Comparison of ENCODE assay signal across 12 mouse cellular contexts in the genomic region with DNA sequence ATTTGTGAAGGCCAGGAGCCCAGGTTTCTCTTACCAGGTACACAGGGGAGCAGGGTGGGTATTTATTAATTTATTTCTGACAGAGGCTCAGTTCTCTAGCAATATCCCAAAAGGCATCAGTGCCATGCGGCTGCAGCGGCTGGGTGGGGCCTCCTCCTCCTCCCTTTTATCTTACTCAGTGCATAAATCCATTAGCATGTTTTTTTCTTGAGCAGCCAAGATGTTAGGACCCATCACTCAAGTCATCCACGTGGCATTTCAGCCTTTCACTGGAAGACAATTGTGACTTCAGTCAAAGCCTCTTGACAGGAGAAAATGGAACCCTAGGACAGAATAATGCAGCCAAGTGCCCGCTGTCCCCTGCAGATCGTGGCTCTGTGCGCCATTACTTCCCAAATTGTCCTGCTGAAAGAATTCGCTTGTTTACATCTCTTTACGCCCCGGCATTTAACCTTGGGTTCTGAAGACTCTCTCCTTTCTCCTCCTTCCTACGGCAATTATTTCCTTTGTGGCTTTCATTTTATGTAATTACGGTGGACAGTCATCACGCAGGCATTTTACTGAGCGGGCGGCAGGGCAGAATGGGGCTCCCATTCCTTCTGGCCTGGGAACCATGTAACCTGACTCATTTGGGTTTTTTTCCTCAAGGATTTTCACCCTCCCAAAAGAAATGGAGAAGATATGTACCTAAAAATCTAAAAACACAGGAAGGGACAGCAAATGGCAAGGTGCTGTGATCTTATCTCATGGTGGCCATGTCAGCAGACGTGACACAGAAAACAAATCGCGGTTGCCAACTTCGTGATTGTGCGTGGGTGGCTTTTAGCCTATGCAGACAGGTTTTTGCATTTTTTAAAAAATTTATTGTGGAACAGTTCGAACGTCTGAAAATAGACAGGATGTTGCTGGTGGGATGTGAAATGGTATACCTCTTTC.
A peak's percentile ranks its signal among the peaks of the same experiment; 100 is the strongest.
DNase-seq lines count a peak whose midpoint lies in the region; ATAC-seq and TF ChIP-seq lines count a peak whose summit lies in the region.
"Had no signal": no experiment of that assay in that cellular context is flagged by ENCODE, and none has a peak within 500 bp of the region (broad histone marks: within the 10 kb centered on the region; RNA-seq: fewer than 3 reads in every experiment).

No protein-coding gene starts in this region.

- H3K4me2 ChIP-seq in hindbrain, postnatal 0 days (ENCODE audit: low read depth, low read length) = no peak overlapping the region
- H3K4me2 ChIP-seq in hindbrain, embryonic 14.5 days (replicated peaks) = peak overlapping the region; percentile 10
- H3K4me2 ChIP-seq: embryonic facial prominence, embryonic 12.5 days; midbrain, embryonic 12.5 days had no signal

- H3K27me3 ChIP-seq in hindbrain, embryonic 10.5 days (ENCODE audit: insufficient read depth, poor library complexity, severe bottlenecking) = peaks cover 51% of the 10 kb centered on the region
- no peaks in the 10 kb centered on the region for H3K27me3 ChIP-seq in hindbrain, postnatal 0 days (ENCODE audit: insufficient read depth, low read length)
- no peaks in the 10 kb centered on the region for H3K27me3 ChIP-seq in hindbrain, embryonic 14.5 days (ENCODE audit: control insufficient read depth, insufficient read depth, low read length)
- H3K27me3 ChIP-seq in cerebellum, adult 2 months (ENCODE audit: control insufficient read depth, insufficient read depth, low read length) = no peaks in the 10 kb centered on the region; the same call in 1 of the 2 replicates
- H3K27me3 ChIP-seq: embryonic facial prominence, embryonic 12.5 days had no signal

- no peaks in the 10 kb centered on the region for H3K36me3 ChIP-seq in hindbrain, embryonic 10.5 days
- no peaks in the 10 kb centered on the region for H3K36me3 ChIP-seq in hindbrain, postnatal 0 days (ENCODE audit: insufficient read depth, low read length)
- no peaks in the 10 kb centered on the region for H3K36me3 ChIP-seq in hindbrain, embryonic 14.5 days (replicated peaks; ENCODE audit: control insufficient read depth, insufficient read depth)
- H3K36me3 ChIP-seq: embryonic facial prominence, embryonic 12.5 days; midbrain, embryonic 12.5 days had no signal

- DNase-seq in hindbrain, embryonic 10.5 days (ENCODE audit: low spot score) = peak; percentile 14
- DNase-seq in hindbrain, postnatal 0 days (ENCODE audit: low spot score) = no peak
- peak; percentile 59 for DNase-seq in right cerebral cortex, adult 18-20 months
- DNase-seq in right cerebral cortex, postnatal 4 days = no peak
- DNase-seq in hindbrain, embryonic 14.5 days (ENCODE audit: low spot score) = no peak
- DNase-seq in adipocyte (ENCODE audit: low spot score) = no peak
- DNase-seq in gastrocnemius, postnatal 10 days = no peak
- DNase-seq in cerebellum, adult 2 months = no peak

- H3K9me3 ChIP-seq in hindbrain, embryonic 10.5 days = no peaks in the 10 kb centered on the region
- no peaks in the 10 kb centered on the region for H3K9me3 ChIP-seq in hindbrain, postnatal 0 days (ENCODE audit: low read length)
- no peaks in the 10 kb centered on the region for H3K9me3 ChIP-seq in hindbrain, embryonic 14.5 days (ENCODE audit: control insufficient read depth, low read length)
- H3K9me3 ChIP-seq: embryonic facial prominence, embryonic 12.5 days; midbrain, embryonic 12.5 days had no signal

- TF ChIP-seq POLR2A in cerebellum, adult 2 months (IDR thresholded peaks at IDR 0.05; ENCODE audit: borderline replicate concordance, insufficient read depth, low read length) = no peak

- peaks cover 17% of the 10 kb centered on the region for H3K4me1 ChIP-seq in hindbrain, embryonic 10.5 days (replicated peaks)
- no peaks in the 10 kb centered on the region for H3K4me1 ChIP-seq in hindbrain, postnatal 0 days (ENCODE audit: insufficient read depth, low read length)
- peaks cover 6% of the 10 kb centered on the region; the same call in 1 of the 2 replicates for H3K4me1 ChIP-seq in hindbrain, embryonic 14.5 days (replicated peaks; ENCODE audit: control insufficient read depth, insufficient read depth, low read length)
- H3K4me1 ChIP-seq in cerebellum, adult 2 months (ENCODE audit: control insufficient read depth, insufficient read depth, low read length) = no peaks in the 10 kb centered on the region
- H3K4me1 ChIP-seq: embryonic facial prominence, embryonic 12.5 days had no signal

- no peak overlapping the region for H3K27ac ChIP-seq in hindbrain, embryonic 10.5 days
- H3K27ac ChIP-seq in hindbrain, postnatal 0 days = no peak overlapping the region
- H3K27ac ChIP-seq in hindbrain, embryonic 14.5 days = no peak overlapping the region
- H3K27ac ChIP-seq in cerebellum, adult 2 months (ENCODE audit: insufficient read depth, low read length) = no peak overlapping the region
- H3K27ac ChIP-seq: embryonic facial prominence, embryonic 12.5 days; layer of hippocampus, adult 2 months; midbrain, embryonic 12.5 days had no signal

- ATAC-seq in hindbrain, postnatal 0 days = no peak
- ATAC-seq in hindbrain, embryonic 14.5 days (ENCODE audit: low FRiP score) = 0 out of 2 replicates have a peak, but pooled peaks have one; percentile 17
- ATAC-seq: intestine, postnatal 0 days had no signal

- no peak overlapping the region for H3K9ac ChIP-seq in hindbrain, postnatal 0 days (replicated peaks; ENCODE audit: low read length)
- H3K9ac ChIP-seq in hindbrain, embryonic 14.5 days = no peak overlapping the region
- H3K9ac ChIP-seq: embryonic facial prominence, embryonic 12.5 days; midbrain, embryonic 12.5 days had no signal

- TF ChIP-seq CTCF in hindbrain, postnatal 0 days (IDR thresholded peaks at IDR 0.05; ENCODE audit: low read depth) = no peak
- no peak for TF ChIP-seq CTCF in cerebellum, adult 2 months (IDR thresholded peaks at IDR 0.05; ENCODE audit: borderline replicate concordance, insufficient read depth, low read depth, low read length)

- no peak overlapping the region for H3K4me3 ChIP-seq in hindbrain, embryonic 10.5 days
- no peak overlapping the region for H3K4me3 ChIP-seq in hindbrain, postnatal 0 days (ENCODE audit: low read length)
- H3K4me3 ChIP-seq in hindbrain, embryonic 14.5 days (replicated peaks; ENCODE audit: low read length) = no peak overlapping the region
- H3K4me3 ChIP-seq in cerebellum, adult 2 months (replicated peaks; ENCODE audit: insufficient read depth, low read depth, low read length) = no peak overlapping the region
- H3K4me3 ChIP-seq: embryonic facial prominence, embryonic 12.5 days; layer of hippocampus, adult 2 months; midbrain, embryonic 12.5 days had no signal

- 66% methylated on average over 21 of the region's 21 CpGs for WGBS in hindbrain, embryonic 10.5 days
- 57% methylated on average over 21 of the region's 21 CpGs for WGBS in hindbrain, postnatal 0 days
- WGBS in hindbrain, embryonic 14.5 days = 45% methylated on average over 21 of the region's 21 CpGs
- 63% methylated on average over 21 of the region's 21 CpGs for WGBS in cerebellum, adult 2 months

Comparison
In these comparisons a context has a peak if more than half of its experiments do, and no peak if none do; other contexts are left out.
1. DNase-seq: peak in hindbrain, embryonic 10.5 days (single experiment) and right cerebral cortex, adult 18-20 months (single experiment); none in hindbrain, postnatal 0 days (single experiment), right cerebral cortex, postnatal 4 days (single experiment), hindbrain, embryonic 14.5 days (single experiment), adipocyte (single experiment), gastrocnemius, postnatal 10 days (single experiment) and cerebellum, adult 2 months (0 of 2).